Mouse (Mus musculus) limb, embryonic 14.5 days (tissue): Measurements from ENCODE around the gene Ostm1. TPM values are rescaled to one million over a fixed set of nuclear protein-coding genes. Genes with fewer than 3 reads are reported as not detected.

Source experiments
- ATAC-seq: fragments of 200-750 bp; cut with Nextera tagmentation; 2 replicates; pipeline ENCODE4 v1.8.0; 2017; ENCODE audit warnings: low read depth, moderate number of reproducible peaks, moderate TSS enrichment; ENCODE audit not compliant: low FRiP score
- DNase-seq: peaks from one replicate; pipeline ENCODE4 v3.0.0-alpha.2; 2015; ENCODE audit warnings: low spot score
- H3K27ac ChIP-seq: fragments of 300-500 bp; sonication (generic); replicated peaks from 2 replicates; pipeline ENCODE4 v1.5.1; 2014; ENCODE audit warnings: low read depth, mild to moderate bottlenecking, low read length, moderate library complexity, mixed read lengths
- H3K27me3 ChIP-seq: fragments of 300-500 bp; sonication (generic); 2 replicates; pipeline ENCODE4 v1.6.1; 2014; ENCODE audit warnings: low read length, mixed read lengths; ENCODE audit not compliant: control insufficient read depth, insufficient read depth
- H3K36me3 ChIP-seq: fragments of 300-500 bp; sonication (generic); 2 replicates; pipeline ENCODE4 v1.6.1; 2014; ENCODE audit warnings: mild to moderate bottlenecking, low read length, moderate library complexity, mixed read lengths; ENCODE audit not compliant: control insufficient read depth, insufficient read depth
- H3K4me1 ChIP-seq: fragments of 300-500 bp; sonication (generic); 2 replicates; pipeline ENCODE4 v1.6.1; 2014; ENCODE audit warnings: antibody characterized with exemption, low read length, mixed read lengths; ENCODE audit not compliant: control insufficient read depth, insufficient read depth
- H3K4me2 ChIP-seq: fragments of 300-500 bp; sonication (generic); replicated peaks from 2 replicates; pipeline ENCODE4 v1.6.1; 2014; ENCODE audit warnings: low read depth, mild to moderate bottlenecking, low read length, moderate library complexity; ENCODE audit not compliant: severe bottlenecking
- H3K4me3 ChIP-seq: fragments of 300-500 bp; sonication (generic); replicated peaks from 2 replicates; pipeline ENCODE4 v1.5.1; 2014; ENCODE audit warnings: low read length
- H3K9ac ChIP-seq: fragments of 300-500 bp; sonication (generic); 2 replicates; pipeline ENCODE4 v1.6.1; 2014; ENCODE audit warnings: mild to moderate bottlenecking, low read depth, low read length, moderate library complexity; ENCODE audit not compliant: severe bottlenecking
- H3K9me3 ChIP-seq: fragments of 300-500 bp; sonication (generic); 2 replicates; pipeline ENCODE4 v1.6.1; 2016; ENCODE audit warnings: low read length; ENCODE audit not compliant: control insufficient read depth
- POLR2A ChIP-seq: fragments of 200-500 bp; IDR thresholded peaks from 2 replicates; pipeline ENCODE4 v1.8.0; 2012; ENCODE audit warnings: inconsistent platforms, mild to moderate bottlenecking, moderate library complexity, borderline replicate concordance; ENCODE audit not compliant: insufficient read depth, insufficient read length; ENCODE audit errors: extremely low read depth
- WGBS: fragments of 180-500 bp; shearing (Covaris S2); extraction: QIAGEN DNeasy Blood & Tissue Kit; methylation state at CpG from one replicate; pipeline ENCODE4 v1.1.7; 2014; 5-methylcytosine and 5-hydroxymethylcytosine counted together
- polyA plus RNA-seq, 2 experiments: library from polyadenylated mRNA; depleted of rRNA in 1 of 2; stranded (reverse) in 1 of 2; unstranded in 1 of 2; fragments of >200 nt; fragmentation: Nextera tagmentation in 1 of 2; extraction: Ambion mirVana in 1 of 2; gene quantifications; 2 replicates each; pipeline versions ENCODE4 v1.2.1 to v1.2.3; 2012 to 2014

Gene Ostm1
- polyA plus RNA-seq, 2 experiments = 6.9 to 12.0 TPM

DNA sequence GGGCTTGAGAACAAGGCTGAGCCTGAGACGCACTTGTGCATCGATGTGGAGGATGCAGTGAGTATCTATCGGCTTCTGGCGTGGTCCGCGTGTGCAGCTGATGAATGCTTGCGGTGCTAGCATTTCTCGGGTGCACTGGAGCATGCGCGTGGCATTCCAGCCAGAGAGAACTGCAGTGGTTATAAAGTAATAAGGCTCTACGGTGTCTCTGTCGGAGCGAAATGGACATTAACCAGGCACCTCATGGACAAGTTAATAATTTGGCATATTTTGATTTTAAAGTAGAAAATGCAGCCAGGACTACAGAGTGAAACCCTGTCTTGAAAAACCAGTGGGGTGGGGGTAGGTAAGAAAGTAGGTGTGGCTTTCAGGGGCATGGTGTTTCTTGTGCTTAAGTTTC, 112.7 kb downstream of the Ostm1 start:
- Histone ChIP-seq H3K4me3 (no peak overlapping the region), H3K9ac (no peak overlapping the region), H3K4me2 (no peak overlapping the region), H3K36me3 (peaks cover 2% of the 10 kb centered on the region; the same call in 1 of the 2 replicates), H3K27me3 (no peaks in the 10 kb centered on the region), H3K27ac (no peak overlapping the region), H3K9me3 (no peaks in the 10 kb centered on the region), H3K4me1 (no peaks in the 10 kb centered on the region)
- DNase-seq (no peak), ATAC-seq (no peak)
- no peak for TF ChIP-seq POLR2A
- WGBS = 87% methylated on average over 13 of the region's 13 CpGs

GRCm38 (mm10) chr10:42697007-42697406, 113.4 kb downstream of the Ostm1 start:
- DNase-seq (peak; percentile 70), ATAC-seq (no peak)
- Histone ChIP-seq H3K9ac (no peak overlapping the region), H3K4me1 (peaks cover 3% of the 10 kb centered on the region; the same call in 1 of the 2 replicates), H3K4me2 (no peak overlapping the region), H3K27me3 (no peaks in the 10 kb centered on the region), H3K9me3 (no peaks in the 10 kb centered on the region), H3K36me3 (peaks cover 2% of the 10 kb centered on the region; the same call in 1 of the 2 replicates), H3K27ac (no peak overlapping the region), H3K4me3 (no peak overlapping the region)
- TF ChIP-seq POLR2A = no peak
- WGBS = 39% methylated on average over 8 of the region's 8 CpGs

GRCm38 (mm10) chr10:42698375-42698774, 114.8 kb downstream of the Ostm1 start:
- TF ChIP-seq POLR2A = no peak
- Histone ChIP-seq H3K4me3 (no peak overlapping the region), H3K27ac (no peak overlapping the region), H3K36me3 (peaks cover 2% of the 10 kb centered on the region; the same call in 1 of the 2 replicates), H3K27me3 (no peaks in the 10 kb centered on the region), H3K9me3 (no peaks in the 10 kb centered on the region), H3K4me2 (no peak overlapping the region), H3K9ac (no peak overlapping the region), H3K4me1 (peaks cover 4% of the 10 kb centered on the region; the same call in 1 of the 2 replicates)
- WGBS = 82% methylated on average over 9 of the region's 9 CpGs
- no peak for DNase-seq
- ATAC-seq = no peak

GRCm38 (mm10) chr10:42698994-42699393, 115.4 kb downstream of the Ostm1 start:
- Histone ChIP-seq H3K9me3 (no peaks in the 10 kb centered on the region), H3K4me3 (no peak overlapping the region), H3K27me3 (no peaks in the 10 kb centered on the region), H3K36me3 (peaks cover 2% of the 10 kb centered on the region; the same call in 1 of the 2 replicates), H3K4me2 (no peak overlapping the region), H3K9ac (no peak overlapping the region), H3K4me1 (peaks cover 4% of the 10 kb centered on the region; the same call in 1 of the 2 replicates), H3K27ac (no peak overlapping the region)
- no peak for TF ChIP-seq POLR2A
- DNase-seq (no peak), ATAC-seq (no peak)
- 86% methylated on average over 8 of the region's 8 CpGs for WGBS

DNA sequence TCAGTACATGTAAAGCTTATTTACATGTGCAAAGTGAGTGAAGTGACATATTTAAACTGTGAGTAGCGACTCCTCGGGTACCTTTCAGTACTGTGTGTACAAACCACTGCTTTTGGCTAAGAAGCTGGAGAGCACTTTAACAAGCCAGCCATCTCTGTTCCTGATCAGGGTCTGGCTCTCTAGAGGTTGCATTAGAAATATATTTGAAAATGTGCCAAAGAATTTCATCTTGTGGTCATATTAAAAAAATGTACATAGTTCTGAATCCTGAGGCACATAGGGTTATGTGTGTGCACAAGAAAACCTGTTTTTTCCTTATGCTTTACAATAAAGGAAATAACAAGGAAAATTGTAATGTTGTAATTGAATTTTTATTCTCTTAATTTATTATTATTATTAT, 118.5 kb downstream of the Ostm1 start:
- Histone ChIP-seq H3K27me3 (no peaks in the 10 kb centered on the region), H3K9me3 (no peaks in the 10 kb centered on the region), H3K9ac (no peak overlapping the region), H3K4me3 (no peak overlapping the region), H3K4me1 (peaks cover 15% of the 10 kb centered on the region; the same call in 1 of the 2 replicates), H3K27ac (no peak overlapping the region), H3K36me3 (peaks cover 2% of the 10 kb centered on the region; the same call in 1 of the 2 replicates), H3K4me2 (no peak overlapping the region)
- no peak for DNase-seq
- TF ChIP-seq POLR2A = no peak
- no peak for ATAC-seq
- 76% methylated on average over 2 of the region's 2 CpGs for WGBS
